Mouse (Mus musculus) heart, adult 2 months (tissue): ENCODE results near the gene Optc. TPM values are rescaled to one million over a fixed set of nuclear protein-coding genes. Genes with fewer than 3 reads are reported as not detected.
A peak's percentile ranks its signal among the peaks of the same experiment; 100 is the strongest.

Experiments used
- DNase-seq, 2 experiments: peaks; one replicate each; pipeline ENCODE4 v3.0.0; 2021
- H3K27ac ChIP-seq: fragments of 200-600 bp; 2 replicates; pipeline ENCODE4 v1.8.1; 2022
- H3K27me3 ChIP-seq: fragments of 200-500 bp; 2 replicates; pipeline ENCODE4 v1.6.1; 2012; ENCODE audit warnings: mild to moderate bottlenecking, low read length, inconsistent platforms, mixed read lengths; ENCODE audit not compliant: control insufficient read depth, insufficient read depth
- H3K36me3 ChIP-seq: fragments of 200-500 bp; 2 replicates; pipeline ENCODE4 v1.6.1; 2012; ENCODE audit warnings: low read length, inconsistent platforms; ENCODE audit not compliant: control insufficient read depth, insufficient read depth
- H3K4me1 ChIP-seq: fragments of 200-500 bp; 2 replicates; pipeline ENCODE4 v1.6.1; 2011; ENCODE audit warnings: low read length; ENCODE audit not compliant: control insufficient read depth, insufficient read depth
- H3K4me3 ChIP-seq: fragments of 200-600 bp; 2 replicates; pipeline ENCODE4 v1.8.1; 2022
- H3K79me2 ChIP-seq: fragments of 200-500 bp; replicated peaks from 2 replicates; pipeline ENCODE4 v1.6.1; 2012; ENCODE audit warnings: mild to moderate bottlenecking, inconsistent platforms, low read length, moderate library complexity, mixed read lengths; ENCODE audit not compliant: control insufficient read depth, insufficient read depth
- H3K9ac ChIP-seq: fragments of 200-500 bp; 2 replicates; pipeline ENCODE4 v1.6.1; 2012; ENCODE audit warnings: low read depth, mild to moderate bottlenecking, control low read depth, inconsistent platforms, low read length, mixed read lengths
- CTCF ChIP-seq: fragments of 200-600 bp; IDR thresholded peaks from 2 replicates; pipeline ENCODE4 v1.8.1; 2022; ENCODE audit warnings: antibody characterized with exemption, mild to moderate bottlenecking, moderate library complexity
- EP300 ChIP-seq: fragments of 200-500 bp; IDR thresholded peaks from 2 replicates; pipeline ENCODE4 v1.6.1; 2011; ENCODE audit warnings: low read depth, low read length, control low read depth; ENCODE audit not compliant: insufficient read depth
- POLR2A ChIP-seq: fragments of 200-500 bp; IDR thresholded peaks from 2 replicates; pipeline ENCODE4 v1.6.1; 2011; ENCODE audit warnings: mild to moderate bottlenecking, low read depth, low read length, control low read depth; ENCODE audit not compliant: insufficient read depth
- WGBS: fragments of 180-500 bp; shearing (Covaris S2); methylation state at CpG from one replicate; pipeline ENCODE4 v1.1.7; 2018; 5-methylcytosine and 5-hydroxymethylcytosine counted together
- intact Hi-C: fragments of 180-260 bp; cut with DNase I; formaldehyde crosslinking; loops from one replicate; pipeline ENCODE4 v1.15.1; 2025
- polyA plus RNA-seq: library from polyadenylated mRNA; depleted of rRNA; stranded (reverse); fragments of >200 nt; gene quantifications from 2 replicates; pipeline ENCODE4 v1.2.3, GENCODE M21; 2012; rRNA removed
- total RNA-seq, 2 experiments: library from RNA; stranded (reverse); gene quantifications; 2 replicates each; pipeline ENCODE4 v1.2.3; 2021

Gene Optc
- total and polyA plus RNA-seq, 3 experiments: 0.34 to 2.4 (median 0.36) TPM

- 81% methylated on average over 5 of the region's 5 CpGs for WGBS
- Histone ChIP-seq H3K4me3 (no peak overlapping the region), H3K9ac (no peak overlapping the region), H3K79me2 (no peaks in the 10 kb centered on the region), H3K36me3 (no peaks in the 10 kb centered on the region), H3K27ac (no peak overlapping the region), H3K4me1 (peaks cover 8% of the 10 kb centered on the region; the same call in 1 of the 2 replicates), H3K27me3 (no peaks in the 10 kb centered on the region)
- intact Hi-C loops: no loop called here
- DNase-seq: no peak
- TF ChIP-seq POLR2A (no peak), EP300 (no peak), CTCF (no peak)
Observed at GRCm38 (mm10) chr1:133857171-133857570, 50.6 kb downstream of the Optc start.

GRCm38 (mm10) chr1:133856655-133857054, 51.1 kb downstream of the Optc start:
- no peaks in the 10 kb centered on the region for H3K36me3 ChIP-seq
- 96% methylated on average over 3 of the region's 3 CpGs for WGBS
- no peaks in the 10 kb centered on the region for H3K27me3 ChIP-seq
- H3K27ac ChIP-seq: no peak overlapping the region
- no peaks in the 10 kb centered on the region for H3K79me2 ChIP-seq
- H3K9ac ChIP-seq: no peak overlapping the region
- peaks cover 5% of the 10 kb centered on the region; the same call in 1 of the 2 replicates for H3K4me1 ChIP-seq
- TF ChIP-seq EP300 (no peak), CTCF (no peak), POLR2A (no peak)
- no peak overlapping the region for H3K4me3 ChIP-seq
- no peak for DNase-seq
- intact Hi-C loops: no loop called here

GRCm38 (mm10) chr1:133856133-133856541, 51.7 kb downstream of the Optc start:
- H3K9ac ChIP-seq: no peak overlapping the region
- H3K4me3 ChIP-seq: no peak overlapping the region
- TF ChIP-seq CTCF (no peak), POLR2A (no peak), EP300 (no peak)
- DNase-seq: no peak
- no peaks in the 10 kb centered on the region for H3K27me3 ChIP-seq
- 68% methylated on average over 11 of the region's 11 CpGs for WGBS
- H3K27ac ChIP-seq: no peak overlapping the region
- H3K79me2 ChIP-seq: no peaks in the 10 kb centered on the region
- no peaks in the 10 kb centered on the region for H3K36me3 ChIP-seq
- H3K4me1 ChIP-seq: peaks cover 5% of the 10 kb centered on the region; the same call in 1 of the 2 replicates
- intact Hi-C loops: no loop called here

GRCm38 (mm10) chr1:133855274-133856017, 52.4 kb downstream of the Optc start:
- no peaks in the 10 kb centered on the region for H3K79me2 ChIP-seq
- no peak overlapping the region for H3K9ac ChIP-seq
- H3K27me3 ChIP-seq: no peaks in the 10 kb centered on the region
- DNase-seq: peak; percentile 28 to 37
- peak overlapping the region; percentile 26; the same call in 1 of the 2 replicates for H3K4me3 ChIP-seq
- WGBS: 31% methylated on average over 15 of the region's 15 CpGs
- no peaks in the 10 kb centered on the region for H3K36me3 ChIP-seq
- no peak overlapping the region for H3K27ac ChIP-seq
- TF ChIP-seq EP300: no peak
- no peak for TF ChIP-seq POLR2A
- no peak for TF ChIP-seq CTCF
- peaks cover 3% of the 10 kb centered on the region; the same call in 1 of the 2 replicates for H3K4me1 ChIP-seq
- intact Hi-C loops: loop anchor here (2.0 kb wide), 1 partner anchor 35 kb away; no protein-coding TSS in a partner anchor

- peaks cover 3% of the 10 kb centered on the region; the same call in 1 of the 2 replicates for H3K4me1 ChIP-seq
- intact Hi-C loops: loop anchor here (2.0 to 5.0 kb wide), 2 partner anchors 36 to 52 kb away; partner anchors contain the start of gene Atp2b4
- WGBS: 6% methylated on average over 17 of the region's 17 CpGs
- peak; percentile 41 to 63 for DNase-seq
- H3K79me2 ChIP-seq: no peaks in the 10 kb centered on the region
- H3K27ac ChIP-seq: no peak overlapping the region
- H3K9ac ChIP-seq: no peak overlapping the region
- peak overlapping the region; percentile 26 for H3K4me3 ChIP-seq
- H3K36me3 ChIP-seq: no peaks in the 10 kb centered on the region
- no peak for TF ChIP-seq CTCF
- TF ChIP-seq EP300: no peak
- TF ChIP-seq POLR2A: no peak
- H3K27me3 ChIP-seq: no peaks in the 10 kb centered on the region
Observed at GRCm38 (mm10) chr1:133854421-133855273, 53.2 kb downstream of the Optc start.

Other genes starting within 250 kb of the Optc start
- 1 to 10 TPM; 3.2 to 3.3 TPM for gene Zbed6, start 247.1 kb downstream of the Optc start, total RNA-seq
- 2.3 and 5.5 TPM in 2 replicates for gene Zbed6, start 247.1 kb downstream of the Optc start, polyA plus RNA-seq
- gene Gm38394, start 246.7 kb downstream of the Optc start, total RNA-seq: 10 to 100 TPM; 14.5 to 15.0 TPM
- gene Gm38394, start 246.7 kb downstream of the Optc start, polyA plus RNA-seq: 2.5 and 6.2 TPM in 2 replicates
- gene Lax1, start 217.9 kb downstream of the Optc start, total RNA-seq: under 1 TPM; 0.36 to 0.73 TPM
- gene Lax1, start 217.9 kb downstream of the Optc start, polyA plus RNA-seq: 0.45 and 0.47 TPM in 2 replicates
- 10 to 100 TPM; 21.3 to 22.3 TPM for gene Atp2b4, start 107.0 kb downstream of the Optc start, total RNA-seq
- gene Atp2b4, start 107.0 kb downstream of the Optc start, polyA plus RNA-seq: 6.6 and 10.2 TPM in 2 replicates
- gene Prelp, start 13.4 kb upstream of the Optc start, total RNA-seq: 10 to 100 TPM; 29.0 to 34.4 TPM
- gene Prelp, start 13.4 kb upstream of the Optc start, polyA plus RNA-seq: 52.1 and 58.5 TPM in 2 replicates
- 1 to 10 TPM; 9.3 to 9.4 TPM for gene Fmod, start 129.3 kb upstream of the Optc start, total RNA-seq
- 14.5 and 17.0 TPM in 2 replicates for gene Fmod, start 129.3 kb upstream of the Optc start, polyA plus RNA-seq
- gene Btg2, start 171.1 kb upstream of the Optc start, total RNA-seq: 10 to 100 TPM; 29.9 to 31.0 TPM
- 33.5 and 35.9 TPM in 2 replicates for gene Btg2, start 171.1 kb upstream of the Optc start, polyA plus RNA-seq
- gene Chit1, start 203.2 kb upstream of the Optc start, total RNA-seq: not detected
- 0.16 TPM in 1 of 2 replicates, not detected in the other for gene Chit1, start 203.2 kb upstream of the Optc start, polyA plus RNA-seq